Mouse (Mus musculus): ENCODE results near the gene Rcvrn. TPM values are rescaled to one million over a fixed set of nuclear protein-coding genes. Genes with fewer than 3 reads are reported as not detected.

Gene Rcvrn
- polyA plus RNA-seq, 1 experiment from 2014 or later: not detected

GRCm38 (mm10) chr11:67663437-67663836, 31.7 kb upstream of the Rcvrn start:
- Histone ChIP-seq H3K4me2 (ENCODE audit: low read length) (no peak overlapping the region), H3K36me3 (ENCODE audit: control insufficient read depth, insufficient read depth, low read length) (peaks cover 7% of the 10 kb centered on the region; the same call in 1 of the 2 replicates), H3K27me3 (ENCODE audit: control insufficient read depth, insufficient read depth, low read length) (no peaks in the 10 kb centered on the region), H3K4me3 (ENCODE audit: control insufficient read depth in 1 of 2, insufficient read depth in 1 of 2, low read depth in 1 of 2, low read length in 2 of 2) (no peak overlapping the region), H3K27ac (replicated peaks in 1 of 2; ENCODE audit: control insufficient read depth in 1 of 2, insufficient read depth in 1 of 2, low read depth in 2 of 2, low read length in 2 of 2) (no peak overlapping the region), H3K4me1 (ENCODE audit: control insufficient read depth in 2 of 2, insufficient read depth in 2 of 2, low read length in 2 of 2) (peaks cover 8 to 16% of the 10 kb centered on the region in 2 experiments), H3K9me3 (ENCODE audit: control insufficient read depth, low read length) (no peaks in the 10 kb centered on the region), H3K9ac (ENCODE audit: low read length) (no peak overlapping the region)
- ATAC-seq (ENCODE audit: insufficient number of reproducible peaks, insufficient read depth, low FRiP score, low read depth): no peak
- WGBS: 87% methylated on average over 4 of the region's 4 CpGs

- ATAC-seq (ENCODE audit: insufficient number of reproducible peaks, insufficient read depth, low FRiP score, low read depth): no peak
- H3K9me3 ChIP-seq (ENCODE audit: control insufficient read depth, low read length): no peaks in the 10 kb centered on the region
- H3K27ac ChIP-seq (replicated peaks in 1 of 2; ENCODE audit: control insufficient read depth in 1 of 2, insufficient read depth in 1 of 2, low read depth in 2 of 2, low read length in 2 of 2): no peak overlapping the region
- no peak overlapping the region for H3K9ac ChIP-seq (ENCODE audit: low read length)
- no peak overlapping the region for H3K4me3 ChIP-seq (ENCODE audit: control insufficient read depth in 1 of 2, insufficient read depth in 1 of 2, low read depth in 1 of 2, low read length in 2 of 2)
- H3K27me3 ChIP-seq (ENCODE audit: control insufficient read depth, insufficient read depth, low read length): no peaks in the 10 kb centered on the region
- no peak overlapping the region for H3K4me2 ChIP-seq (ENCODE audit: low read length)
- H3K36me3 ChIP-seq (ENCODE audit: control insufficient read depth, insufficient read depth, low read length): peaks cover 7% of the 10 kb centered on the region; the same call in 1 of the 2 replicates
- 86% methylated on average over 3 of the region's 3 CpGs for WGBS
- peaks cover 8 to 21% of the 10 kb centered on the region in 2 experiments for H3K4me1 ChIP-seq (ENCODE audit: control insufficient read depth in 2 of 2, insufficient read depth in 2 of 2, low read length in 2 of 2)
Measured at GRCm38 (mm10) chr11:67664261-67664660, 30.9 kb upstream of the Rcvrn start.

- H3K9me3 ChIP-seq (ENCODE audit: control insufficient read depth, low read length): no peaks in the 10 kb centered on the region
- WGBS: 78% methylated on average over 6 of the region's 6 CpGs
- no peak overlapping the region for H3K4me2 ChIP-seq (ENCODE audit: low read length)
- peaks cover 8 to 21% of the 10 kb centered on the region in 2 experiments for H3K4me1 ChIP-seq (ENCODE audit: control insufficient read depth in 2 of 2, insufficient read depth in 2 of 2, low read length in 2 of 2)
- no peak overlapping the region for H3K4me3 ChIP-seq (ENCODE audit: control insufficient read depth in 1 of 2, insufficient read depth in 1 of 2, low read depth in 1 of 2, low read length in 2 of 2)
- H3K9ac ChIP-seq (ENCODE audit: low read length): no peak overlapping the region
- no peak for ATAC-seq (ENCODE audit: insufficient number of reproducible peaks, insufficient read depth, low FRiP score, low read depth)
- H3K27ac ChIP-seq (replicated peaks in 1 of 2; ENCODE audit: control insufficient read depth in 1 of 2, insufficient read depth in 1 of 2, low read depth in 2 of 2, low read length in 2 of 2): no peak overlapping the region
- peaks cover 7% of the 10 kb centered on the region; the same call in 1 of the 2 replicates for H3K36me3 ChIP-seq (ENCODE audit: control insufficient read depth, insufficient read depth, low read length)
- no peaks in the 10 kb centered on the region for H3K27me3 ChIP-seq (ENCODE audit: control insufficient read depth, insufficient read depth, low read length)
Measured at GRCm38 (mm10) chr11:67664918-67665317, 30.2 kb upstream of the Rcvrn start.

- no peak for ATAC-seq (ENCODE audit: insufficient number of reproducible peaks, insufficient read depth, low FRiP score, low read depth)
- 76% methylated on average over 5 of the region's 5 CpGs for whole genome bisulfite sequencing
- H3K4me1 ChIP-seq (ENCODE audit: control insufficient read depth in 2 of 2, insufficient read depth in 2 of 2, low read length in 2 of 2): peaks cover 8 to 21% of the 10 kb centered on the region in 2 experiments
- H3K36me3 ChIP-seq (ENCODE audit: control insufficient read depth, insufficient read depth, low read length): peaks cover 7% of the 10 kb centered on the region; the same call in 1 of the 2 replicates
- H3K9me3 ChIP-seq (ENCODE audit: control insufficient read depth, low read length): no peaks in the 10 kb centered on the region
- H3K4me2 ChIP-seq (ENCODE audit: low read length): no peak overlapping the region
- no peak overlapping the region for H3K9ac ChIP-seq (ENCODE audit: low read length)
- no peak overlapping the region for H3K27ac ChIP-seq (replicated peaks in 1 of 2; ENCODE audit: control insufficient read depth in 1 of 2, insufficient read depth in 1 of 2, low read depth in 2 of 2, low read length in 2 of 2)
- H3K27me3 ChIP-seq (ENCODE audit: control insufficient read depth, insufficient read depth, low read length): no peaks in the 10 kb centered on the region
- H3K4me3 ChIP-seq (ENCODE audit: control insufficient read depth in 1 of 2, insufficient read depth in 1 of 2, low read depth in 1 of 2, low read length in 2 of 2): no peak overlapping the region
Measured at GRCm38 (mm10) chr11:67666129-67666528, 29.0 kb upstream of the Rcvrn start.

- WGBS: 55% methylated on average over 13 of the region's 13 CpGs
Measured at GRCm38 (mm10) chr11:67667531-67668332, 27.4 kb upstream of the Rcvrn start.

GRCm38 (mm10) chr11:67668460-67669007, 26.6 kb upstream of the Rcvrn start:
- Histone ChIP-seq H3K4me2 (ENCODE audit: low read length) (no peak overlapping the region), H3K27me3 (ENCODE audit: control insufficient read depth, insufficient read depth, low read length) (no peaks in the 10 kb centered on the region), H3K4me3 (ENCODE audit: control insufficient read depth in 1 of 2, insufficient read depth in 1 of 2, low read depth in 1 of 2, low read length in 2 of 2) (no peak overlapping the region), H3K36me3 (ENCODE audit: control insufficient read depth, insufficient read depth, low read length) (peaks cover under 1% of the 10 kb centered on the region; the same call in 1 of the 2 replicates), H3K4me1 (ENCODE audit: control insufficient read depth in 2 of 2, insufficient read depth in 2 of 2, low read length in 2 of 2) (peaks cover 21 to 37% of the 10 kb centered on the region in 2 experiments), H3K27ac (replicated peaks in 1 of 2; ENCODE audit: control insufficient read depth in 1 of 2, insufficient read depth in 1 of 2, low read depth in 2 of 2, low read length in 2 of 2) (peak overlapping the region in 1 of 2 experiments; percentile 80; a peak in 1 of 4 replicates), H3K9me3 (ENCODE audit: control insufficient read depth, low read length) (no peaks in the 10 kb centered on the region), H3K9ac (ENCODE audit: low read length) (no peak overlapping the region)
- no peak for ATAC-seq (ENCODE audit: insufficient number of reproducible peaks, insufficient read depth, low FRiP score, low read depth)
- 85% methylated on average over 3 of the region's 3 CpGs for WGBS

More at GRCm38 (mm10) chr11:67667531-67668332, 27.4 kb upstream of the Rcvrn start:
- H3K27ac ChIP-seq (replicated peaks in 1 of 2; ENCODE audit: control insufficient read depth in 1 of 2, insufficient read depth in 1 of 2, low read depth in 2 of 2, low read length in 2 of 2): peak overlapping the region; percentile 68 to 80
- no peaks in the 10 kb centered on the region for H3K27me3 ChIP-seq (ENCODE audit: control insufficient read depth, insufficient read depth, low read length)
- peaks cover 18 to 33% of the 10 kb centered on the region in 2 experiments for H3K4me1 ChIP-seq (ENCODE audit: control insufficient read depth in 2 of 2, insufficient read depth in 2 of 2, low read length in 2 of 2)
- no peaks in the 10 kb centered on the region for H3K9me3 ChIP-seq (ENCODE audit: control insufficient read depth, low read length)
- peak; percentile 77 for ATAC-seq (ENCODE audit: insufficient number of reproducible peaks, insufficient read depth, low FRiP score, low read depth)
- H3K4me2 ChIP-seq (ENCODE audit: low read length): no peak overlapping the region
- H3K36me3 ChIP-seq (ENCODE audit: control insufficient read depth, insufficient read depth, low read length): peaks cover 3% of the 10 kb centered on the region; the same call in 1 of the 2 replicates
- no peak overlapping the region for H3K4me3 ChIP-seq (ENCODE audit: control insufficient read depth in 1 of 2, insufficient read depth in 1 of 2, low read depth in 1 of 2, low read length in 2 of 2)
- 0 out of 2 replicates have a peak overlapping the region, but pooled peaks have one; percentile 8 for H3K9ac ChIP-seq (ENCODE audit: low read length)

- Histone ChIP-seq H3K36me3 (ENCODE audit: control insufficient read depth, insufficient read depth, low read length) (no peaks in the 10 kb centered on the region), H3K4me1 (ENCODE audit: control insufficient read depth in 2 of 2, insufficient read depth in 2 of 2, low read length in 2 of 2) (peaks cover 21 to 37% of the 10 kb centered on the region in 2 experiments), H3K9ac (ENCODE audit: low read length) (no peak overlapping the region), H3K4me3 (ENCODE audit: control insufficient read depth in 1 of 2, insufficient read depth in 1 of 2, low read depth in 1 of 2, low read length in 2 of 2) (no peak overlapping the region), H3K4me2 (ENCODE audit: low read length) (no peak overlapping the region), H3K9me3 (ENCODE audit: control insufficient read depth, low read length) (no peaks in the 10 kb centered on the region), H3K27ac (replicated peaks in 1 of 2; ENCODE audit: control insufficient read depth in 1 of 2, insufficient read depth in 1 of 2, low read depth in 2 of 2, low read length in 2 of 2) (no peak overlapping the region), H3K27me3 (ENCODE audit: control insufficient read depth, insufficient read depth, low read length) (no peaks in the 10 kb centered on the region)
- WGBS: 92% methylated on average over 6 of the region's 6 CpGs
- no peak for ATAC-seq (ENCODE audit: insufficient number of reproducible peaks, insufficient read depth, low FRiP score, low read depth)
Measured at GRCm38 (mm10) chr11:67670031-67670430, 25.1 kb upstream of the Rcvrn start.
